Mouse (Mus musculus): ENCODE measurements around the gene Slc2a3. TPM values are rescaled to one million over a fixed set of nuclear protein-coding genes. Genes with fewer than 3 reads are reported as not detected.
"Not testable (repeated sequence)": the region's sequence is repeated elsewhere in the genome, so short reads cannot be mapped to it uniquely, and the experiment has no call there.

Slc2a3 gene
- total RNA-seq, 2 experiments from 2014 or later = 1.7 to 7.6 TPM

DNA sequence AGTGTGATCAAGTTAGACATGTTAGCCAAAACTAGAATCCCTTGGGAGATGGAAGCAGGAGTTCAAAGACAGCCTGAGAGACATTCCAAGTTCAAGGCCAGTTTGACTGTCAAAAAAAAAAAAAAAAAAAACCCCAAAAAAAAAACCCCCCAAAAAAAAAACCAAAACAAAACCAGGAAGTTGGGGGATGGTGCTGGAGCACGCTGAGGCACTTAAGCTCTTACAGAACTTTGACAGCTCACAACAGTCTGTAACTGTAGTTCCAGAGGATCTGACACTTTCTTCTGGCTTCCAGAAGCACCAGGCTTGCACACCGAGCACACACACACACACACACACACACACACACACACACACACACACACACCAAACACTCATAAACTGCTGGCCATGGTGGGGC, 45.5 kb downstream of the Slc2a3 start:
- H3K27ac ChIP-seq = no peak overlapping the region
- no peak for TF ChIP-seq CTCF (IDR thresholded peaks at IDR 0.05)
- no peak overlapping the region for H3K4me3 ChIP-seq
- DNase-seq = no peak
- intact Hi-C loops (cut with DNase I) = no loop called here

DNA sequence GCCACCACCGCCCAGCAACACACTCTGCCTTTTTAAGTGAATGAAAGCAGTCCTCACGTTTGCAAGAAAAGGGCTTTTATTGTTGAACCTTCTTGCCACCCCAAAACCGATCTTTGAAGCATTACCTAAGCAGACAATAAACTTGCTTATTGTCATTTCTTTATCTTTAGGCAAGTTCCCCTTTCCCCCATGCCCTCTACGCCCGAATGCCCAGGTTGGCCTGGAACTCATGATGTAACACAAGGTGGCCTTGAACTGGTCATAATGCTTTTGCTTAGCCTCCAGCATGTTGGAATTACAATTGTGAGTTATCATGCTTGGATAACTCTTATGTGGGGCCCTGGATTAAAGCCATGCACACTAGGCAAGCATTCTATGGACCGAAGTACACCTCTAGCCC, 50.9 kb downstream of the Slc2a3 start:
- no peak for DNase-seq
- no peak overlapping the region for H3K4me3 ChIP-seq
- no peak for TF ChIP-seq CTCF (IDR thresholded peaks at IDR 0.05)
- intact Hi-C loops (cut with DNase I) = no loop called here
- no peak overlapping the region for H3K27ac ChIP-seq

DNA sequence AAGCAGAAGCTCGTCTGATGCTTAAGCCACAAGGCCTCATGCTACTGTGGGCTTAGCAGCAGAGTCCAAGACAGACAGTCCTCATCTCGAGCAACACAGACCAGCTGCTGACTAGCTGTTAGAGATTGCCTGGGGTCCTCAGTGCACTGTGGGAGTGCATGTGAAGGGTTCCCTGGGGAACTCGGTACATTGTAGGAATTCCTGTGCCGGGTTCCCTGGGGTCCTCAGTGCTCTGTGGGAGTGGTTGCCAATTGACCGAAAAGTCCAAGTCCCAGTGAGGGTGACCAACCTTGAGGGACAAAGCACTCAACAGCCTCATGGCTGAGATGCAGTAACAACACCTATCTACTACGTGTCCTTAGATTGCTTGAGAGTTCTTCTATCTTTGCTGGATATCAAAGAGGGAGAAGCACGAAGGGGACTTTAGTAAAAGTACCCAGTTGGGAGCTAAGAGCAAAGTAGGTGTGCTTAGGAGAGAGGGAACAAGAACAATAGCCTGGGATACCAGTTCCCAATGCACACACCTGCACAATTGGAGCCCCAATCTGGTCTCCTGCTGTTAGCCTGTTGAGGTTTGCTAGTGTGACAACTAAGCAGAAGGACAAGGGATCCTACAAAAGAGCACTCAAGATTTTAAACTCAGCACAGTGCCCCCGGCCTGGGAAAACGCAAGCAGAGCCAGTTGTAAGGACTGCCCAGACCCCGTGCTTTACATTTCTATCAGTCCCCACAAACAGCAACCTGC, 56.8 kb downstream of the Slc2a3 start:
- Histone ChIP-seq H3K4me3 (no peak overlapping the region), H3K27ac (no peak overlapping the region)
- TF ChIP-seq CTCF (IDR thresholded peaks at IDR 0.05) = no peak
- DNase-seq = no peak
- intact Hi-C loops (cut with DNase I) = no loop called here

DNA sequence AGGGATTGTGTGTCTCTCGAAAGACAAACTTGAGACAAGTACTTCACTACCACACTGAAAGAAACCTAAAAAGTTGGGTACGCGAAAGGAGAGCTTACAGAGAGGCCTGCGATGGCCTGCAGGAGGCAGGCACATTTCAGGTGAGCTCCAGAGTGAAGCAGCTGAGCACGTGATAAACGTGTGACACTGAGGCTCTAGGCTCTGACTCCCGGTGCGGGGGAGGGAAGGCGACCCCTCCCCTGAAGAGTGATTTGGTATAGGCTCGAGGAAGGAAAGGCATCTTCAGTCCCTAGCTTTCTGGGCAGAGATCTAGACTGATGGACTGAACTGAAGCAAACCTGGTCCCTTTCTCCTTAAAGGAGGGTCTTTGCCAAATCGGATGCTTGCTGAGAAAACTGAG, 58.1 kb downstream of the Slc2a3 start:
- H3K27ac ChIP-seq = no peak overlapping the region
- intact Hi-C loops (cut with DNase I) = no loop called here
- H3K4me3 ChIP-seq = no peak overlapping the region
- no peak for TF ChIP-seq CTCF (IDR thresholded peaks at IDR 0.05)
- DNase-seq = no peak

DNA sequence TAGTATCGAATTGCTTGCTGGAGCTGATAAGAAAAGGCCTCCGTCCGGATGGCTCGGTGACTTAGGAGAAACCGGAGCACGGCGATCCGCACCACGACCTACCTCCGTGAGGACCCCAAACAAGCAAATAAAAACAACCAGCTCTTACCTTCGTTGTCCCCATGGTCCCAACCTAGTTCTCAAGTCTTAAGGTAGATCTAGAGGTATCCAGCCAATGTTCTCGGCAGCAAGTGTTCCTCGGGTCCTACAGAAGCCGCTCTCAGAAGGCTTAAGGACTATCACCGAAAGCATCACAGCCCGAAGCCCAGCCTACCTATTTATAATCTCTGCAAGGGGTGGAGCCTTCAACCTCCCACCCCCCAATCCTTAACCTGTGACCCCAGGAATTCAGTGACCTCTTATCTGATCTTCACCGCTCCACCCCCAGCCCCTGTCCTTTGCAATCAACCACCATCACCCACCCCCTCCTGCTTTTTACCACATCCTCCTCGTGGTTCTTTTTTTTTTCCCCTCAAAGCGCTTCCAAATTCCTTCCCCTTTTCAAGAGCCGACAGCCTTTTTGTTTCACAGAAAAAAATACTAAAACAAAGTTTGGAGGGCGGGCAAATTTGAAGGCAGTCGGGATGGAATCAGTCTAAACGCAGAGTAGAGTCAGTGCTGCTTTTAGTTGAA, 59.1 kb downstream of the Slc2a3 start:
- DNase-seq = no peak
- Histone ChIP-seq H3K4me3 (peak overlapping the region; percentile 69), H3K27ac (peak overlapping the region; percentile 43; the same call in 1 of the 2 replicates)
- intact Hi-C loops (cut with DNase I) = no loop called here
- no peak for TF ChIP-seq CTCF (IDR thresholded peaks at IDR 0.05)

DNA sequence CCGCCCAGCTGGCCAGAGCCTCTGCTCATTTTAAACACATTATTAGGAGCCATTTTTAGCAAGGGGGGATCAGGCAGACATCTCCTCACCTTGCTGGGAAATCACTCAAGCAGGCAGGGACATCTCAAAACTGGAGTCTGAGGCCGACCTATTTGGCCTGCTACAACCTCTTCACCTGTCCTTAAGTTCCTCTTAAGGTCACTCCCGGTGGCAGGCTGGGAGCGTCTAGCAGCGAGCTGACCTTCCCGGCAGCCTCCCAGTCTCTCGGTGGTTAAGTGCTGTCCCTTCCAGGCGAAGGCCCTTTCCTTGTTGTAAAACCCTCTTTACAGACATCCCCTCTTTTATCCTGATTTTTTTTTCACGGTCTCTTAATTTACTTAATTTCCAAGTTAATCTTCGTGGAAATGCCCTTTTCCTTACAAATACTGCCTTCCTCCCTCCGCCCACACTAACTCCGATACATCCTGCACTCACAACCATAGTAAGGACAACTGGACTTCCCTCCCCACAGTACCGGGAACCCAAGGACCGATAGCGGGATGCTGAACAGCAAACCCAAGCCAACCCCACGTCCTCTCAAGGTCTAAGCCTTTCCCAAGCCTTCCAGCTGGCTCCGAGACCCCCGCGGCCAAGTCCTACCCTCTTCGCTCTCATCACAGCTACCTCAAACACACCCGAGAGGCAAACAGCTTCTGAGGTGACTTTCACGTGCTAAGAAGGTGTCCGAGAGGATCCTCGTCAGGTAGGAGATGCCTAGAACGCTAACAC, 59.8 kb downstream of the Slc2a3 start:
- peak overlapping the region; percentile 69 for H3K4me3 ChIP-seq
- DNase-seq = no peak
- intact Hi-C loops (cut with DNase I) = loop anchor here (2.0 kb wide), 1 partner anchor 45 kb away; no protein-coding TSS in a partner anchor
- peak overlapping the region; percentile 43; the same call in 1 of the 2 replicates for H3K27ac ChIP-seq
- no peak for TF ChIP-seq CTCF (IDR thresholded peaks at IDR 0.05)

DNA sequence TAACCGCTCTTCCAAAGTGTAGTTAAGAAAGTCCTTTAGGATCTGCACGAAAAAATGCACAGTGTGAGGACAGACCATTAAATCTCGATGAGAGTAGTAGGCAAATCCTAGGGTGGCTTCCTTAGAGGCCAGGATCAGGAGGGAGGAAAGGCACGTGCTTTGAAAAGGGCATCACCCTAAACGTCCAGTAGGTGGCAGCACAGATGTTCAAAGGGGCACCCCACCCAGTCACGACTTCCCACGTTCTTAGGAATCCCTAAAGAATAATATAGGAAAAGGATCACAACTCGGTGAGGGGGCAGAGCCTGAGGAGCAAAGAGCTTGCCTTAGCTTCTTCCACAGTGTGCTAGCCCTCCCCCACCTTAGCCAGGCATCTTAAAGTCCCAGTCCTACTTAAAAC, 61.5 kb downstream of the Slc2a3 start:
- TF ChIP-seq CTCF (IDR thresholded peaks at IDR 0.05) = peak; percentile 93
- intact Hi-C loops (cut with DNase I) = loop anchor here (2.0 kb wide), 1 partner anchor 47 kb away; no protein-coding TSS in a partner anchor
- H3K27ac ChIP-seq = no peak overlapping the region
- peak overlapping the region; percentile 48 for H3K4me3 ChIP-seq
- peak; percentile 67 for DNase-seq

DNA sequence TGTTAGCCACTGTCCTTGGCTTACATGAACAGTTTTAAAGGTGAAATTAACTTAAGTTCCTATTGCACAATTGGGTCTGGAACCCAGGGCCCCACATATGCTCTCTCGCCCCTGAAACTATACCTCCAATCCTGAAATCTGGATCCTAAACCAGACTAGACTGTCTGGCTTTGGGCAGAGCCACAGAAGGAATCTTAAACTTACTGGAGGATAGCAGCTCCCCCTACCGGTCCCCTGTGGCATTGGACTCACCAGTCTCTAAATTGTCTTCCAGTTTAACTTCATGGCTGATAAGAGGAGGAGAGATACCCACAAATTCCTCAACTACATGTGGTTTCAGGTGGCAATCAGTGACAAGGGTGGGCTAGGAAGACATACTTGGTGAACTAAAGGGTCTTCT, 81.5 kb downstream of the Slc2a3 start:
- peak; percentile 85 for TF ChIP-seq CTCF (IDR thresholded peaks at IDR 0.05)
- no peak overlapping the region for H3K27ac ChIP-seq
- peak; percentile 66 for DNase-seq
- intact Hi-C loops (cut with DNase I) = loop anchor here (2.0 kb wide), 1 partner anchor 51 kb away; no protein-coding TSS in a partner anchor
- no peak overlapping the region for H3K4me3 ChIP-seq

DNA sequence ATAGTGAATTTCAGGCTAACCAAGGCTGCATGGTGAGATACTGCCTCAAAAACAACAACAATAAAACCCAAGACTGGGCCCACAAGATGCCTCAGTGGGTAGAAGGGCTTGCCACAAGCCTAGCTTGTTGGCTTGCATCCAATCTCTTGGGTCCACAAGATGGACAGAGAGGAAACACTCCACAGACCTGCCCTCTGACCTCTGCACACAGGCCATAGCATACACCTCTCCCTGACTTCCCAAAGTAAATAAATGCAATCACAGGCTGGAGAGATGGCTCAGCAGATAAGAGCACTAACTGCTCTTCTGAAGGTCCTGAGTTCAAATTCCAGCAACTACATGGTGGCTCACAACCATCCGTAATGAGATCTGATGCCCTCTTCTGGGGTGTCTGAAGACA, 83.2 kb downstream of the Slc2a3 start:
- intact Hi-C loops (cut with DNase I) = loop anchor here (2.0 kb wide), 1 partner anchor 49 kb away; no protein-coding TSS in a partner anchor
- not testable (repeated sequence) for DNase-seq, H3K27ac ChIP-seq, H3K4me3 ChIP-seq

DNA sequence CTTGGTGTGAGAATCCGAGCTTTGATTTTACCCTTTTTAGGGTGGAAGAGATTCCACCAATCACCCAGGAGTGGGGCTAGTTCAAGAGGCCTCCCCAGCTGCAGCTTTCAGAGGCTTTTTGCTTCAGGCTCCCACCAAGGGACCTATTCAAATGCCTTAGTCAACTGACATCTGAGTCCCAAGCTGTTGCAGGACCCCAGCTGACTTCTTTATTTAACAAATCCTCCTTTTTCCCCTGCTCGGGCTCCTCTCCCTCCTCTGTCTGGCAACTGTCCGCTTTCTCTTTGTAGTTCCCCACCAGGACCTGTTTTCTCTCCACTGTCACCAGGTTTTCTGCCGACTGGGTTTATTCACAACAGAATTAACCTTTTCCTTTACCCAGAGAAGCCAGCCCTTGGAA, 85.6 kb downstream of the Slc2a3 start:
- no peak overlapping the region for H3K27ac ChIP-seq
- intact Hi-C loops (cut with DNase I) = no loop called here
- no peak for DNase-seq
- no peak overlapping the region for H3K4me3 ChIP-seq
- TF ChIP-seq CTCF (IDR thresholded peaks at IDR 0.05) = no peak

DNA sequence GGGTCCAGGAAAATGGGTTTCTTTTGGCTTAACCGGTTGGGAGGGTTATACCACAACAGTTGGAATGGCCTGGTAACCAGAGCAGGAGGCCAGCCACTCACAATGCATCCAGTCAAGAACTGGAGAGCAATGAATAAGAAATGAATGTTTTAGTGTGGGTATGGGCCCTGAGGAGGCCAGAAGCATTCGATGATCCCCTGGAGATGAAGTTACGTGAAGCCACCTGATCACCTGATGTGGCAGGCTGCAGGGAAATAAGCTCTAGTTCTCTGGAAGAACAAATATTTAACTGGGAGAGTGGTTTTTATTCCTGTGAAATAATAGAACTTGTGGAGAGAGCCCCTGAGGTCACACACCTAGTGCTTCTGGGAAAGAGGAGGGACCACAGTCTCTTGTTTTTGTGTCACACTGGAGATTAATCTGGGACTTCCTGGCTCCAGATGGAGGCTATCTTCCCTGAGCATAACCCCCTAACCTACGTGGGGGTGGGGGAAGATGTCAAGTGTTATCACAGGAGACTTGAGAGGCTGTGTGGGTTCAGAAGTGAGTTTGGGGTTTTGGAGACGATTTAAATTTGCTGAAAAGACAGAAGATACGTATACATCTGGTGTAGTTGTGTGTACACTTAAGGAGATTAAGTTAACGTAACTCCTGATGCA, 86.6 kb downstream of the Slc2a3 start:
- H3K27ac ChIP-seq = no peak overlapping the region
- intact Hi-C loops (cut with DNase I) = no loop called here
- no peak for TF ChIP-seq CTCF (IDR thresholded peaks at IDR 0.05)
- no peak for DNase-seq
- no peak overlapping the region for H3K4me3 ChIP-seq

DNA sequence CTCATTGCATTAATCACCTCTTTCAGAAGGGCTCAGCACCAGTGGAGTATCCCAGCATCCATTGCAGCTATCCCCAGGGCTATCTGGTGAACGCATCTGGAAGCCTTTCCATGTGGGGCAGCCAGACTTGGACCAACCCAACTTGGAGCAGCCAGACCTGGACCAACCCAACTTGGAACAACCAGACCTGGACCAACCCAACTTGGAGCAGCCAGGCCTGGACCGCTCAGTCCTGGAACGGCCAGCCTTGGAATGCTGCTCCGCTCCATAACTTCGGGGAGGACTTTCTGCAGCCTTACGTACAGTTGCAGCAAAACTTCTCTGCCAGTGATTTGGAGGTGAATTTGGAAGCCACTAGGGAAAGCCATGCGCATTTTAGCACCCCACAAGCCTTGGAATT, 88.3 kb downstream of the Slc2a3 start:
- H3K27ac ChIP-seq; intact Hi-C loops (cut with DNase I); H3K4me3 ChIP-seq: not testable (repeated sequence)
- peak; percentile 52 for DNase-seq
